Mouse (Mus musculus): ENCODE measurements around the gene Ppp1r8.

Gene Ppp1r8

DNA sequence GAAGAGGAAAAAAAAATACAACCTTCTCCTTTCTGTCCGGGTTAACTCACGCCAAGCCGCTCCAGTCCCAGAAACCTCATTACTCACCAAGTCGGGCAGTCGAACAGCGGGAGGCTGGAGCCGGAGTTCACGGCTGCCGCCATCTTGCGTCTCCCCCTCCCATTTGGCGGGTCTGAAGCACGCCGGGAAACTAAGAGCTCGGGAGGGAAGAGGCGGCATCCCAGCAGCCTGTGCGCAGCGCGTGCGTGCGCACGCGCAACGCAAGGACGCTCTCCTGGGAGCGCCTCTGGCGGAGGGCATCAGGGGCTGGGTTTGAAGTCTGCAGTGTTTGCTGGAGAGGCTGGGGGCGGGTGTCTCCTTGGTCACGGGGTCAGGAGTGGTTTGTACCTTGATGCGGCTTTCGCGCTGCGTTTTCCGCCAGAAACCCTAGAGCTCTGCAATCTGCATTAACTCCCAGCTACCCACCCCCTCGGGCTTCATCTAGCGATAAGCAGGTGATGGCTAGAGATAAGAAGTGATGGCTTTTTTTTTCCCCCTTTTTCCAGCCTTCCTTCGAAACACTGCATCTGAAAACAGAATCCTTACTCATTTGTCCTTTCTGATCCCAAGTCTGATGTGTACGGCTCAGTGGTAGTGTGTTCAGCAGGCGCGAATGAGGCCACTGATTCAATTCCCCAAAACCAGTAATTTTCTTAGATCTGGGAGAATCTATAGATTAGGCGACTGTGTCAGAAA, at the start of gene Ppp1r8:
TSS of gene Ppp1r8 (minus strand) at position 200 of the 735 bp plus-strand sequence.
- DNase-seq, result peak; percentile 93

DNA sequence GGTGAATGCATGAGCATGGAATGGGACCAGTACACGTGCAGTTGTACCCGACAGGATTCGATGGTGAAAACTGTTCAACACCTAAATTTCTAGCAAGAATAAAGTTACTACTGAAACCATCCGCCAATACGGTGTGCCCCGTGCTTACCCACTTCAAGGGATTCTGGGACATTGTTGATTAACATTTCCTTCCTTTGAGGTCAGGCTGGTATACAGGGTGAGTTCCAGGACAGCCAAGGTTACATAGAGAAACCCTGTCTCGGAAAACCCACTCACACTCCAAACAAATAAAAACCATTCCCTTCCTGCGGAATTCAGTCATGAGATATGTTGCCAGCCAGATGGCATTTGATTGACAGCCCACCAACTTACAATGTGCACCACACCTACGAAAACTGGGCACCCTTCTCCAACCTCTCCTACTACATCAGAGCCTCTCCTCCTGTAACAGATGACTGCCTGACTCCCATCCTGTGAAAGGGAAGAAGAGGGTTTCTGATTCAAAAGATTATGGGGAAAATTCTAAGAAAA, 41.9 kb upstream of the Ppp1r8 start:
- DNase-seq, result no peak

DNA sequence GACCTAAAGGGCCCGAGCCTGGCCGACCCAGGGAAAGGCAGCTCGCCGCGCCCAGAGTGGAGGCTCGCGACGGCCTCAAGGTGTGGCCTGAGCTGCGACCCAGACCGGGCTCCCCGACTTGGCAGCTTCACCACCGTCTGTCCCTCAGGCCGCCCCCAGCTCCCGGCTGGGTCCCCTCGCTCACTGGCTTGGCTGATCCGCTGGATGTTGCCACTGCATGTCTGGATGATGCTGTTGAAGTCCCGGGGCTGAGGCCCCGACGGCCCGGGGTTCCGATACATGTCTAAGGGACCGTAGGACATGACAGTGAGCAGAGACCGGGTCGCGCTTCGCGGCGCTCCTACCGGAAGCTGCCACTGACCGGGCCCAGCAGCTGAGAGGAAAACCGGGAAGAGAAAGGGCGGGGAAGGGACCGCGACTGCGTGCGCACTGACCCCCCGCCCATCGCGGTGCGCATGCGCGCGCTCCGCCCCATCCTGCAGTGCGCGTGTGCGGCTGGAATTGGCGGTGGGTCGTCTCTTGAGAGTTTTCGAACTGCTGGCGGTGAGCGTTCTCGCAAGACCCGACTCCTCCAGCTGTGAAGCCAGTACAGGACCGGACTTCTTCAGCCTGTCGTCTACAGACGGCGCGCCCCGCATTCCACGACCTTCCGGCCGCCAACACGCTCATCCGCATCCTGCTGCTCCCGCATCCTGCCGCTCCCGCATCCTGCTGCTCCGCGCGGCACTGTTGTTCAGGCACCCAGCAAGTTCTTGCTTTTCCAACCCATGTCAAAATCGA, 41.3 kb upstream of the Ppp1r8 start, which contains the start of gene Stx12:
TSS of gene Stx12 (minus strand) at position 446 of the 780 bp plus-strand sequence.
- DNase-seq, result peak; percentile 96

DNA sequence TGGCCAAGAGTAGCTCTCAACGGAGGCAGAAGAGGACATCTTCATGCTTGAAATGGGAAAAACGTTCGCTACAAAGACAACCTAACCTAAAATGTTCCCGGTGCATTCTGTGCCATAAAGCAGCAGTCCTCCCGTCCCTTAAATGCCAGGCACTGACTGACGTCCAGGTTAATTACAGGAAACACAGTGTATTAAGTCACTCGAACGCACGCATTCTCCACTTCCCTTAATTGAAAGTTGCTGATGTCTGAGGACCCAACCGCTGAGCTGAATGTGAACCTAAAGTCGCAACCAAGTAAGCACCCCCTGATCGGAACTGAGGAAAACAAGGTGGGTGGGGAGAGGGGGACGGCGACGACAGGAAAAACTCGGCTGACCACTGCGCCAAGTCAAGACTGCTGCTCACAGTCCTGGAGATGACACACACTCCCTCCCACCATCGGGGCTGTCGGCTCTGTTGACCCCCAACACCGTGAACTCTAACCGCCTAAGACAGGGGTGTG, 40.6 kb upstream of the Ppp1r8 start:
- DNase-seq, result no peak

DNA sequence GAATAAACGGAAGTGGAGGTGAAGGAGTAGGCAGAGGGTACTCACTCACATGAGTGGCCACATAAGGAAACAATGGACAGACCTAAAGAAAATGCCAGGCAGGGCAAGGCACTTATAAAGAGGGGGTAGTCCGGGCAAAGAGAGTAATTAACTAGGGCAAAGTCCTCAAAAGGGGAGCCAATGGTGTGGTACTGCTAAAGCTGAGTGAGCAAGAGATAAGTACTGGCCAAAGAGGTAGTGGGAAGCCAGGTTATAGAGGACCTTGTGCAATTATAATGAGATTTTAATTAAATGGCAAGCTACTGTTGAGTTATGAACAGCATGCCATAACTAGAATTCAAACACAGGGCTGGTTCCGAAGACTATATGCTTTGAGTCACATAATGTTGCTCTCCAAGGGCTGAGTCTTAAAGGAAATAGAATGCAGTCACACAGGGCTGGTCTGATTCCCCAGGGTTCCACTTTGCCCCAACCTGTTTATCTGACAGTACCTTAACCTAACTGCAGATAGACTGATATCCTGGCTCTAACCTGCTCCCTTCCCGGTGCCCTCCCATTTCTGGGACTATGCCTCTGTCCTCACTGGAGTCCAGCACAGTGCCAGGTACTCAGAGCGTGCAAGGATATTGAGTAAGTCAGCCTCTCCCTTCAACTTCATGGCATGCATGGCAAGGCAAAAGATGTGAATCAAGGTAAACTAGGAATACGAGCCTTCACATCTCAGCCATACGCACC, 31.6 kb upstream of the Ppp1r8 start:
- no peak for DNase-seq

DNA sequence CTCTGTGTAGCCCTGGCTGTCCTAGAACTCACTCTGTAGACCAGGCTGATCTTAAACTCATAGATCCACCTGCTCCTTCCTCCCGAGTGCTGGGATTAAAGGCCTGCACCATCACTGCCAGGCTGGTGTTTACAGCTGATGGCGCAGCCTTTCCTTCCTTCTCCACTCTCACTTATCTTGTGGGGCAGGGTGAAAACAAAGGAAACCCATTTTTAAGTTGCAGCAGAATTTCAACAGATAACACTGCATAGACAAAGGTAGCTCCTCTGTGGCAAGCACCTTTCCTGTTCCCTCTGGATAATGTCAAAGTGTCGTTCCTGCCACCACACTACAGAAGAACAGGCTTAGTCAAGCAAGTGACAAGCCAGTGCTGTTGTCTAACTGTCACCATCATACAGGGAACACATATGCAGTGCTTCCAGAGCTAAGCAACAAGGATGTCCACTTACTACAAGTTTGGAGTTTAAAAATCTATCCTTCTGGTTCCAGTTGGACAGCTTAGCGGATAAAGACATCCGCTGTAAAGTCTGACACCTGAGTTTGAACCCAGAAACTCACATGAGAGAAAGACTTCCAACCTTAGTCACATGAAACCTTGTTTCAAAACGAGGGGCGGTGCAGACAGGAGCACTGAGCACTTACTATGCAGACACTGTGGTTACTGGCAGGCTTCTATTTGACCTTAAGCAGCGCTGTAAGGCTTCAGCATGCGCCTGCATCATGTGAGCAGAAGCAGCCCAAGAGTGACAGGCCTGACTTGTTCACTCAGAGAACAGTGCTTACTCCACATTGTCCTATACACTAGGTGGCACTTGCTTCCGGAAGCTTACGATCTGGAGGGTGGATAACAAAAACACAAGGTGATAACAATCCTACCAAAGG, 30.8 kb upstream of the Ppp1r8 start:
- DNase-seq, result peak; percentile 21

DNA sequence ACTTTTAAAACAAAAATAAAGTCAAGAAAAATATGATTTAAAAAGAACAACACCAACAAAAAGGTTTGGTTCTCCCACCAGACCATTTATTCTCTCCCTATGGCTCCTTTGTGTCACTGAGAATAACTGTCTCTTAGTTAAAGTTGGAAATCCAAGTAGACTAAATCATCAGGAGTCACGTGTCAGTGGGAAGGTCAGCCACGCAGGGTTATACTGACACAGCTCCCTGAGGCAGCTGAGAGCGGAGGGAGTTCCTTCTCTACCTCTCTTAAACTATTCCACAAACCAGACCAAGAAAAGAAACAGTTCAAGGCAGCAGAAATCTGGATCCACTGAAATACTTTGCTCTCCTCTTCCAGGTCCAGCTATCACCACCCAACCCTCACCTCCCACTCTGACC, 28.1 kb upstream of the Ppp1r8 start:
- DNase-seq, result no peak

DNA sequence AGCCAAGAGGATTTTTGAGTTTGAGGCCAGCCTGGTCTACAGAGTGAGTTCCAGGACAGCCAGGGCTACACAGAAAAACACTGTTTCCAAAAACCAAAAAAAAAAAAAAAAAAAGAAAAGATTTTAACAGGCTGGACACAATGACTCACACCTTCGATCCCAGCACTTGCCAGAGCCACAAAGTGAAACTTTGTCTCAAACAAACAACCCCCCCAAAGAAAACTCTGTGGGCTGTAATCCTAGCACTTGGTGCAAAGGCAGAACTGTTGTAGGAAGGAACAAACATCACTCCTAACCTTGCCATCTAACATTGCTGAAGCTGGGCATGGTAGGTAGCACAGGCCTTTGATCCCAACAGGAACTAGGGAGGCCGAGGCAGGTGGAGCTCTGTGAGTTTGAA, 21.9 kb upstream of the Ppp1r8 start:
- no peak for DNase-seq

DNA sequence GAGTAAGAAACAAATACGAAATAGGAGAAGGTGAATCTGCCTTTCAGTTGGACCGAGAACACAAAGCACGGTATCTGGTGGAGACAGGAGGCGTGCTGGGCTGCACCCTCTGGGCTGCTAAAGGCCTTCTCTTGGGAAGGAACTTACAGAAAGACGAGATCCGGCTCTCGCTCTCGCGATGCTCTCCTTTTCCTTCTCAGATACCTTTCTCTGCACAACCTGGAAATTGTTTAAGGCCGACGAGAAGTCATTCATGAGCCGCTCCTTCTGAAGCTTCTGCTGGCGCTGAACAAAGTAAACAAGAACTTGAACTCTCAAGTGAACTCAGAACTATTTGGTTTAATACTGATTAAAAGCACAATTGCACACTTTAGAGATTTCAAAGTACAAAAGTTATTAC, 20.0 kb upstream of the Ppp1r8 start:
- no peak for DNase-seq

DNA sequence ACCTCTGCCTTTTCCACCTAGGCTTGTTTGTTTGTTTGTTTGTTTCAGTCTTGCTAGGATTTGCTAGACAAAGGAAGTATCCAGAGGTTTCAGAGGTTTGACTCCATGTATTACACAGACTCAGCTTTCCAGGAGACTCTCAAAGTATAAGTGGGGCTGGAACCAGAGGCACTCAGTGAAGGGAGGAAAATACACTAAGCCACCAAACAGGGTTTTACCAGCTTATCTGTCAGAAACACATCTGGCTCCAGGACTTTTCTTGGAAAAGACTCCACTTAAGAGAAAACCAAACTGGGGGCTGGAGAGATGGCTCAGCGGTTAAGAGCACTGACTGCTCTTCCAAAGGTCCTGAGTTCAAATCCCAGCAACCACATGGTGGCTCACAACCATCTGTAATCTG, 17.9 kb upstream of the Ppp1r8 start:
- no peak for DNase-seq

DNA sequence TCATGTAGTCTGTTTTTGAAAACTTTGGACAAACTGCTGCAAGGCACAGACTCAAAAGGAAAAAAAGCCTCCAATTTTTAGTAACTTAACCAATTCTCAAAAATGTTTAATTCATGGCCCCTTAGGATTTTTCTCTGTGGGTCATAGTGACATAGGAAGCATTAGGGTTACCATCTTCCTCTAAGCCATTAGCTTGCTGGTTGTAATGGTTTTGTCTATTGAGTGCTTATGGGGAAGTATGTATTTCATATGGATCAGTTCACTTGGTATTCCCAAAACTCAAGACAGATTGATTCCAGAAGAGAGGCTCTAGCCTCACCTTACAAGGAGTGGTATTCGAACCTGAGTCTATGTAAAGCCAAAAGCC, 719 bp upstream of the Ppp1r8 start:
- DNase-seq, result no peak

DNA sequence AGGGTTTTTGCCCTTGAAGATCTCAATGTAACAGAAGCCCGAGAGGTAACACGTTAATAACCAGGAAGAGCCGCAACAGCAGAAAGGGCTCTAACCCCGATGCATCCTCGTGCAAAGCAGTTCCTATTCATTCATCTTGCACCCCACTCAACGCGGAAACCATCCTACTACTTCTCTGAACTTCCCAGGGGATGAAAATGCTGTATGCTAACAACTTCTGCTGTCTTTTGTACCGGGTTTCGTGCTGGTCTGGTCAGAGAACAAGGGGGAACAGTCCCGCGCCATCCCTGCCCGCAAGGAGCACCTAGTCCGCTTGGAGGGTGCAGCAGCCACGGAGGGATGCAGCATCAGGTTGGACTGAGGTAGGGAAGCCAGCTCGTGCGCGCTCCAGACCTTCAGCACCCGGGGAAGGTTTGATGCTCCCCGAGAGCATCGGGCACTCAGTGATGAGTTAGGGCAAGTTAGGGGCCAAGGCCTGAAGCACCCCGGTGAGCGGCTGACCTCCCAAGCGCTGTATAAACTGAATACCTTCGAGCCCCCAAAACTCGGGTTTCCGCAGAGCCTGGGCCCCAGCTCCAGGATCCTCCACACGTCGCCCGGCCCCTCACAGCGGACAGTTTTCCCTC, 575 bp downstream of the Ppp1r8 start:
- DNase-seq, result no peak

DNA sequence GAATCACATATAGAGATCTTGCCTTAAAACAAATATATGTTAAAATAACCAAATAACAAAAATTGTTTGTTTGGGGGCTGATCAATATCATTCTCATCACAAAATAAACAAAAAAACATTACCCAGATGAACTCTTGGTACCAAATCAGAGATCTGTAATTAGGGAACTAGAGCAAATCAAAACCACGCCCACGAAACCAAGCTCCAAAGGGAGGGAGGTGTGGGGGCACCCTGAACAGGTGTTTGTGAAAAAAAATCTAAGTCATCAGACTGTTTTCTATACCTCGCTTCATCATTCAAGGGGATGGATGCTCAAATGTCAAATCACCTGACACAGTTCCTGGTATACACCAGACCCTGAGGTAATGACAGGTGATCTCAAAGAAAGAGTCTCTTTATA, 1.5 kb downstream of the Ppp1r8 start:
- no peak for DNase-seq

DNA sequence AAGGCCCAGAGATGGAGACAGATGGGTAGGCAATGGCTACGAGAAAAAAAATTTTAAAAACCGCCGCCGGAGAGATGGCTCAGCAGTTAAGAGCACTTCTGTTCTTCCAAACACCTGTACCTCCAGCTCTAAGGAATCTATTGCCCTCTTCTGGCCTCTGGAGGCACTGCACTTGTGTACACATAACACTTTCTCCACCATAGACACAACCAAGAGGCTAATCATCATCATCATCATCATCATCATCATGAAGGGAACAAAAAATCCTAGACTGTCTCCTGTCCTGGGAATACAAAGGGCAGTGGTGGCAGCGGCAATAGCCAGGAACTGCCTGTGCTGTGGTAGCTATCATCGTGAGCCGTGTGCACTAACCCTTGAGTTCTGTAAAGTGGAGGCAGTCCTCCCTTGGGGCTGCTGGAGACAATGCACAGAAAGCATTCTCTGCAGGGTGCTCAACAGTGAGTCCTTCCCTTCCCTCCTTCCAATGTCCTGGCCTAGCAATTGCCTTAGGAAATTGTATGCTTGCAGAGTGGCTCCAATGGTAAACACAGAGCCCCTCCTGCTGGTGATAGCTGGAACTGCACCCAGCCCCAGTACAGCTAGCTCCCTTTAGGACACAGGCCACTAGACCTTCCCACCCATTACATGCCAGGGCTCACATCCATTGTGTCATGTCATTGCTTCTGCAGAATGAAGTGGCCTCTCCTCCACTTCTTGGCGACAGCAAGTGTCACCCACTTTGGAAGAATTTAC, 19.2 kb downstream of the Ppp1r8 start:
- peak; percentile 65 for DNase-seq

DNA sequence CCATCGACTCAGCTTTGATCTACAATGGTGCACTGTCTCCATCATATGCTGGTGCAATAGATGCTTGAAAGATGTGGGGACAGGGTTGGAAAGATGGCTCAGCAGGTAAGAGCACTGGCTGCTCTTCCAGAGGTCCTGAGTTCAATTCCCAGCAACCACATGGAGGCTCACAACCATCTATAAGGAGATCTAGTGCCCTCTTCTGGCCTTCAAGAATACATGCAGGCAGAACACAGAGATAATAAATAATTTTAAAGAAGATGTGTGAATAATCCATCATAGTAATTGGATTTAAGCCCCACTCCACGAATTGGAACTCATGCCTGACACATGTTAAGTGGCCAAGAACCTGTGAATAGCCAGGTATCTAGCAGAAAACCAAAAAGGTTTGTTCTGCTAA, 24.5 kb downstream of the Ppp1r8 start:
- no peak for DNase-seq

DNA sequence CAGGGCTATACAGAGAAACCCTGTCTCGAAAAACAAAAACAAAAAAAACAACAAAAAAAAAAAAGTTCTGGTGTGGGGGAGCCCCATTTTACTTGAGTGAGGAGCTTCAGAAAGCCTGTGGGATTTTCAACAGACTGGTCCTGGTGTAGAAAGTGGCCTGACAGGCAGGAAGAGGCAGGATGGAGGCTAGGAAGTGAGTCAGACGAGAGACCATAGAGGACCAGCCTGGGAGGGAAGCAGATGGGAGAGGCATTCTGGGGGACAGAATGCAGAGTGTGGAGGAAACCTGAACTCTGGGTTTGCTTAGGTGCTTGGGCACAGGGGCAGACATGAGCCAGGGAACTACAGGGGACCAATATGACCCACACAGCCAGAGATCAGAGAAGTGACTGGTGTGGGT, 26.1 kb downstream of the Ppp1r8 start:
- no peak for DNase-seq

DNA sequence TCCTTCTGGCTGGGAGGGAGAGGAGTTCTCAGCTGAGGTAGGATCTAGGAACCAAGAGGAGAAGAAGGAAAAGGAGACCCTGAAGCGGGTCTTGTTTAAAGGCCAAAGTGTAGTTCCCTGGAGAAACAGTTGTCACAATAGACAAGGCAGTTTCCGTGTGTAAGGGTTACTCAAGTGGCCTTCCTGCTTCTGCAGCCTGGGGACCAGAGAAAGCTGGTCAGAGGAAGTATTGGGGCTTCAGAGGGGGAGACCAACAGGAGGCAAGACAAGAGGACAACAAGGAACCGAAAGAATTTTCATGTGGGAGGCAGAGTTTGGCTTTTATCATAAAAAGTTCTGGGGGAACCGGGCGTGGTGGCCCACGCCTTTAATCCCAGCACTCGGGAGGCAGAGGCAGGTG, 26.6 kb downstream of the Ppp1r8 start:
- DNase-seq, result no peak

DNA sequence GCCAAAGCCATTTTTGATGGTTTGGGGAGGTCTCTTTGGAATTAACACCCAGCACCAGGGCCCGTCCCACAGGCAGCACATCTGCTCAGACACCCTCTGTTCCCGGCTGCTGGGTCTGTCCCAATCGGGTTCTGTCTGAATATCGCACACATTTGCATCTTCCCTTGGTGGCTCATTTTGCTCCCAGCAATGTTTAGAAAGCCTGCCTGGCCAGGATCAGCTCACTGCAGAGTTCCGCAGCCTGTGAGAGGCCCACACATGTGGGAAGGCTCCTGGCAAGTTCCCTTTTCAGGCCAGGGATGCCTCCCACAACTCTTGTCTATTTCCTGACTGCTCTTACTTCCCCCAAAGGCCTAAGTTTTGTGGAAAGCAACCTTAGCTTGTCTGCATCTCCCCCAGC, 33.3 kb downstream of the Ppp1r8 start:
- DNase-seq, result no peak

DNA sequence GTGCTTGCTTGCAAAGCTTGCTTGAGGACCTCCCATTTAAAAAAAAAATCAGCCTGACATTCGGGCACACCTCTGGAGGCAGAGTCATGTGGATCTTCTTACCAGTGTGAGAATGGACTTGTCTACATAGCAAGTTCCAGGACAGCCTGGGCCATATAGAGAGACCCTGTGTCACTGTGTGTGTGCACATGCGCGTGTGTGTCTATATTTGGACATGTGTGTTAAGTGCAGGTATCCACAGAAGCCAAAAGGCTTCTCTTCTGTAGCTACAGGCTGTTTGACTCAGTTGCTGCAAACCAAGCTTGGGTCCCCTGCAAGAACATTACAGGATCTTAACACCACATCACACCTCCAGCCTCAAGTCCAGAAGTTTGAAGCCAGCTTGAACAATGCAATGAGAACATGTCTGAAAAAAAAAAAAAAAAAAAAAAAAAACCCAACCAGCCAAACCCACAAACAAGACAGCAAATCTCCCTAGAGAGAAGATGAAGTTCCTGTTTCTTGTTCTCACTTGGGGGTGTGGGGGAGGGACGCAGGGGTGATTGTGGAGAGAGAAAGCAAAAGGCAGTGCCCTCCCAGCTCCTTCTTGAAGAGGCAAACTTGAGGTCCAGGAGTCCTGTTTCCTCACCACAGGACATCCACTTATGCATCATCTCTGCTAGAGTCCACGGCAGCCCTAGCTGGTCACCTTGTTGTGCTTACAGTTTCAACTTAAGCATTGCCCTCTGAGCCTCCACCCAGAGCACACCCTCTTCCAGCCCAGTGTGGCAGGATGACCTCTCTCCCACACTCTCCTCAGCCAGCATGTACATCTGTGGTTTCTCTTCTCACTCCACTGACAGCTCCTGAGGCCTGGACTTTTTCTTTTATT, 35.0 kb downstream of the Ppp1r8 start:
- no peak for DNase-seq

DNA sequence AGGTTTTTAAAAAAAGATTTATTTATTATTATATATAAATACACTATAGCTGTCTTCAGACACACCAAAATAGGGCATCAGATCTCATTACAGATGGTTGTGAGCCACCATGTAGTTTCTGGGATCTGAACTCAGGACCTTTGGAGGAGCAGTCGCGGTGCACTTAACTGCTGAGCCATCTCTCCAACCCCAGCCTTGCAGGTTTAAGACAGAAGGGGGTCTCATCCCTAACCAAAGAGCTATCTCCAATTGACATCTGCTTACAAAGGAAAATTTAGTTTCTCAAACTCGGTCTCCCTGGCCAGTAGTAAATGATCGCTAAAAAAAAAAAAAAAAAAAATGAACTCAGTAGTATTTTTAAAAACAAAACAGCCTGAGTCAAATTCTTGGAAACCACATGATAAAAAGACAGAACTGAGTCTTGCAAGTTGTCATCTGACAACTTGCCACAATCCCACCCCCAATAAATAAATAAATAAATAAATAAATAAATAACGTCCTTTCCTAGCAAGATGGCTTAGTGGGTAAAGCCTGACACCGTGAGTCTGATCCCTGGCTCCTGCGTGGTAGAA, 36.3 kb downstream of the Ppp1r8 start:
- DNase-seq, result no peak

Measured in kidney, postnatal 14 days (tissue).